Mouse (Mus musculus): ENCODE measurements around the gene Rnf43. TPM values are rescaled to one million over a fixed set of nuclear protein-coding genes. Genes with fewer than 3 reads are reported as not detected.

Rnf43 gene
- total and polyA plus RNA-seq, 3 experiments = 8.7 to 28.4 (median 14.8) TPM

- peaks cover 16% of the 10 kb centered on the region for H3K36me3 ChIP-seq (replicated peaks)
- no peaks in the 10 kb centered on the region for H3K9me3 ChIP-seq (replicated peaks)
- DNase-seq (ENCODE audit: low spot score) (no peak), ATAC-seq (ENCODE audit: extremely low read depth, insufficient number of reproducible peaks, low FRiP score, poor library complexity, severe bottlenecking) (no peak)
- H3K27me3 ChIP-seq (ENCODE audit: insufficient read depth, low read length) = no peaks in the 10 kb centered on the region
- no peak for TF ChIP-seq GATA2 (IDR thresholded peaks at IDR 0.05; ENCODE audit: borderline replicate concordance, low read depth, low read length)
- TF ChIP-seq CTCF (IDR thresholded peaks at IDR 0.05; ENCODE audit: low read depth, low read length) = no peak
- H3K4me3 ChIP-seq (ENCODE audit: low read depth, low read length) = peak overlapping the region; percentile 65; the same call in 1 of the 2 replicates
- peaks cover 51% of the 10 kb centered on the region for H3K4me1 ChIP-seq (ENCODE audit: insufficient read depth, low read depth, low read length)
Measured at GRCm38 (mm10) chr11:87666256-87667035, 3.9 kb downstream of the Rnf43 start.

GRCm38 (mm10) chr11:87667107-87668090 lies 4.9 kb downstream of the Rnf43 start:
- no peaks in the 10 kb centered on the region for H3K27me3 ChIP-seq (ENCODE audit: insufficient read depth, low read length)
- DNase-seq (ENCODE audit: low spot score) (no peak), ATAC-seq (ENCODE audit: extremely low read depth, insufficient number of reproducible peaks, low FRiP score, poor library complexity, severe bottlenecking) (no peak)
- no peaks in the 10 kb centered on the region for H3K9me3 ChIP-seq (replicated peaks)
- H3K36me3 ChIP-seq (replicated peaks) = peaks cover 19% of the 10 kb centered on the region
- no peak overlapping the region; the same call in 1 of the 2 replicates for H3K4me3 ChIP-seq (ENCODE audit: low read depth, low read length)
- peaks cover 53% of the 10 kb centered on the region for H3K4me1 ChIP-seq (ENCODE audit: insufficient read depth, low read depth, low read length)
- no peak for TF ChIP-seq POLR2AphosphoS5 (IDR thresholded peaks at IDR 0.05; ENCODE audit: insufficient replicate concordance, low read depth, low read length)
- TF ChIP-seq TAL1 (conservative IDR thresholded peaks at IDR 0.05; ENCODE audit: low read depth, low read length) = no peak
- no peak for TF ChIP-seq GATA2 (IDR thresholded peaks at IDR 0.05; ENCODE audit: borderline replicate concordance, low read depth, low read length)
- TF ChIP-seq CTCF (IDR thresholded peaks at IDR 0.05; ENCODE audit: low read depth, low read length) = no peak

- ATAC-seq (ENCODE audit: extremely low read depth, insufficient number of reproducible peaks, low FRiP score, poor library complexity, severe bottlenecking) = no peak
- TF ChIP-seq POLR2AphosphoS5 (IDR thresholded peaks at IDR 0.05; ENCODE audit: insufficient replicate concordance, low read depth, low read length) (no peak), GATA2 (IDR thresholded peaks at IDR 0.05; ENCODE audit: borderline replicate concordance, low read depth, low read length) (no peak), CTCF (IDR thresholded peaks at IDR 0.05; ENCODE audit: low read depth, low read length) (no peak), TAL1 (conservative IDR thresholded peaks at IDR 0.05; ENCODE audit: low read depth, low read length) (no peak), GATA1 (IDR thresholded peaks at IDR 0.05; ENCODE audit: borderline replicate concordance, low read length) (no peak)
- Histone ChIP-seq H3K4me3 (ENCODE audit: low read depth, low read length) (no peak overlapping the region), H3K4me1 (ENCODE audit: insufficient read depth, low read depth, low read length) (peaks cover 23% of the 10 kb centered on the region), H3K36me3 (replicated peaks) (peaks cover 44% of the 10 kb centered on the region), H3K27me3 (ENCODE audit: insufficient read depth, low read length) (no peaks in the 10 kb centered on the region), H3K9me3 (replicated peaks) (no peaks in the 10 kb centered on the region)
- DNase-seq (ENCODE audit: low spot score) = no peak
Measured at GRCm38 (mm10) chr11:87673282-87673681, 10.8 kb downstream of the Rnf43 start.

- no peak for TF ChIP-seq GATA1 (IDR thresholded peaks at IDR 0.05; ENCODE audit: borderline replicate concordance, low read length)
- TF ChIP-seq GATA2 (IDR thresholded peaks at IDR 0.05; ENCODE audit: borderline replicate concordance, low read depth, low read length) = no peak
- TF ChIP-seq POLR2AphosphoS5 (IDR thresholded peaks at IDR 0.05; ENCODE audit: insufficient replicate concordance, low read depth, low read length) = no peak
- TF ChIP-seq TAL1 (conservative IDR thresholded peaks at IDR 0.05; ENCODE audit: low read depth, low read length) = no peak
- TF ChIP-seq CTCF (IDR thresholded peaks at IDR 0.05; ENCODE audit: low read depth, low read length) = no peak
- no peak for ATAC-seq (ENCODE audit: extremely low read depth, insufficient number of reproducible peaks, low FRiP score, poor library complexity, severe bottlenecking)
- H3K9me3 ChIP-seq (replicated peaks) = no peaks in the 10 kb centered on the region
- DNase-seq (ENCODE audit: low spot score) = no peak
- no peaks in the 10 kb centered on the region for H3K27me3 ChIP-seq (ENCODE audit: insufficient read depth, low read length)
- peaks cover 27% of the 10 kb centered on the region for H3K4me1 ChIP-seq (ENCODE audit: insufficient read depth, low read depth, low read length)
- no peak overlapping the region for H3K4me3 ChIP-seq (ENCODE audit: low read depth, low read length)
- H3K36me3 ChIP-seq (replicated peaks) = peaks cover 50% of the 10 kb centered on the region
Measured at GRCm38 (mm10) chr11:87675606-87676005, 13.1 kb downstream of the Rnf43 start.

- no peak for TF ChIP-seq CTCF (IDR thresholded peaks at IDR 0.05; ENCODE audit: low read depth, low read length)
- no peak for DNase-seq (ENCODE audit: low spot score)
- Histone ChIP-seq H3K27me3 (ENCODE audit: insufficient read depth, low read length) (no peaks in the 10 kb centered on the region), H3K36me3 (replicated peaks) (peaks cover 58% of the 10 kb centered on the region), H3K9me3 (replicated peaks) (no peaks in the 10 kb centered on the region), H3K4me3 (ENCODE audit: low read depth, low read length) (no peak overlapping the region), H3K4me1 (ENCODE audit: insufficient read depth, low read depth, low read length) (peaks cover 20% of the 10 kb centered on the region)
- no peak for ATAC-seq (ENCODE audit: extremely low read depth, insufficient number of reproducible peaks, low FRiP score, poor library complexity, severe bottlenecking)
Measured at GRCm38 (mm10) chr11:87677756-87678155, 15.2 kb downstream of the Rnf43 start.

GRCm38 (mm10) chr11:87678545-87678944 lies 16.0 kb downstream of the Rnf43 start:
- ATAC-seq (ENCODE audit: extremely low read depth, insufficient number of reproducible peaks, low FRiP score, poor library complexity, severe bottlenecking) (no peak), DNase-seq (ENCODE audit: low spot score) (no peak)
- Histone ChIP-seq H3K36me3 (replicated peaks) (peaks cover 60% of the 10 kb centered on the region), H3K27me3 (ENCODE audit: insufficient read depth, low read length) (no peaks in the 10 kb centered on the region), H3K4me1 (ENCODE audit: insufficient read depth, low read depth, low read length) (peaks cover 23% of the 10 kb centered on the region), H3K4me3 (ENCODE audit: low read depth, low read length) (no peak overlapping the region), H3K9me3 (replicated peaks) (no peaks in the 10 kb centered on the region)
- no peak for TF ChIP-seq GATA1 (IDR thresholded peaks at IDR 0.05; ENCODE audit: borderline replicate concordance, low read length)
